Mouse (Mus musculus) embryonic facial prominence, embryonic 13.5 days (tissue): ENCODE results near the gene Apela. TPM values are rescaled to one million over a fixed set of nuclear protein-coding genes. Genes with fewer than 3 reads are reported as not detected.

Experiments used
- ATAC-seq: fragments of 200-750 bp; cut with Nextera tagmentation; 2 replicates; pipeline ENCODE4 v1.8.0; 2017; ENCODE audit warnings: low read depth; ENCODE audit not compliant: insufficient number of reproducible peaks, insufficient read depth, low FRiP score, low TSS enrichment
- H3K27ac ChIP-seq: fragments of 300-500 bp; sonication (generic); 2 replicates; pipeline ENCODE4 v1.5.1; 2015; ENCODE audit warnings: moderate library complexity, mild to moderate bottlenecking, inconsistent platforms
- H3K27me3 ChIP-seq: fragments of 300-500 bp; sonication (generic); 2 replicates; pipeline ENCODE4 v1.6.1; 2015; ENCODE audit warnings: mild to moderate bottlenecking, inconsistent platforms
- H3K36me3 ChIP-seq: fragments of 300-500 bp; sonication (generic); 2 replicates; pipeline ENCODE4 v1.6.1; 2015; ENCODE audit warnings: mild to moderate bottlenecking, inconsistent platforms
- H3K4me1 ChIP-seq: fragments of 300-500 bp; sonication (generic); 2 replicates; pipeline ENCODE4 v1.6.1; 2015; ENCODE audit warnings: inconsistent platforms
- H3K4me2 ChIP-seq: fragments of 300-500 bp; sonication (generic); 2 replicates; pipeline ENCODE4 v1.6.1; 2015; ENCODE audit warnings: moderate library complexity, mild to moderate bottlenecking, inconsistent platforms
- H3K4me3 ChIP-seq: fragments of 300-500 bp; sonication (generic); 2 replicates; pipeline ENCODE4 v1.5.1; 2015; ENCODE audit warnings: mild to moderate bottlenecking, inconsistent platforms
- H3K9ac ChIP-seq: fragments of 300-500 bp; sonication (generic); 2 replicates; pipeline ENCODE4 v1.6.1; 2015; ENCODE audit warnings: mild to moderate bottlenecking, inconsistent platforms
- H3K9me3 ChIP-seq: fragments of 300-500 bp; sonication (generic); 2 replicates; pipeline ENCODE4 v1.6.1; 2016; ENCODE audit warnings: inconsistent platforms
- WGBS: fragments of 180-500 bp; shearing (Covaris S2); methylation state at CpG from one replicate; pipeline ENCODE4 v1.1.7; 2015; ENCODE audit warnings: mixed read lengths; 5-methylcytosine and 5-hydroxymethylcytosine counted together
- polyA plus RNA-seq: library from polyadenylated mRNA; unstranded; fragments of >200 nt; fragmentation: Nextera tagmentation; extraction: Ambion mirVana; gene quantifications from 2 replicates; pipeline ENCODE4 v1.2.1, GENCODE M21; 2015

Apela gene
- polyA plus RNA-seq = 6.8 and 9.5 TPM in 2 replicates

- WGBS = under 1% methylated on average over 8 of the region's 8 CpGs
- Histone ChIP-seq H3K36me3 (no peaks in the 10 kb centered on the region), H3K9me3 (no peaks in the 10 kb centered on the region), H3K27me3 (no peaks in the 10 kb centered on the region), H3K27ac (peak within 1 kb of the TSS; percentile 52; the same call in 1 of the 2 replicates), H3K4me2 (peak within 1 kb of the TSS; percentile 63), H3K4me1 (peaks cover 10% of the 10 kb centered on the region; the same call in 1 of the 2 replicates), H3K4me3 (peak within 1 kb of the TSS; percentile 40), H3K9ac (peak within 1 kb of the TSS; percentile 54; the same call in 1 of the 2 replicates)
- 0 out of 2 replicates have a peak, but pooled peaks have one; percentile 70 for ATAC-seq
Observed at GRCm38 (mm10) chr8:65037117-65037533, at the start of gene Apela. TSS of gene Apela (minus strand) at chr8:65037336.

GRCm38 (mm10) chr8:65085680-65086079 is 48.5 kb upstream of the Apela start:
- Histone ChIP-seq H3K36me3 (no peaks in the 10 kb centered on the region), H3K9me3 (no peaks in the 10 kb centered on the region), H3K27me3 (no peaks in the 10 kb centered on the region), H3K4me2 (no peak overlapping the region), H3K9ac (no peak overlapping the region), H3K4me1 (0 out of 2 replicates have a peak, but pooled peaks cover 6% of the 10 kb centered on the region), H3K4me3 (no peak overlapping the region), H3K27ac (no peak overlapping the region)
- WGBS = 76% methylated on average over 2 of the region's 2 CpGs
- ATAC-seq = no peak

GRCm38 (mm10) chr8:65080731-65081130 is 43.6 kb upstream of the Apela start:
- Histone ChIP-seq H3K4me2 (no peak overlapping the region), H3K27ac (no peak overlapping the region), H3K9me3 (no peaks in the 10 kb centered on the region), H3K4me3 (no peak overlapping the region), H3K27me3 (no peaks in the 10 kb centered on the region), H3K4me1 (no peaks in the 10 kb centered on the region), H3K36me3 (no peaks in the 10 kb centered on the region), H3K9ac (no peak overlapping the region)
- no peak for ATAC-seq
- WGBS = 64% methylated on average over 9 of the region's 9 CpGs

GRCm38 (mm10) chr8:65074733-65075132 is 37.6 kb upstream of the Apela start, which contains the start of gene Gm10663:
TSS of gene Gm10663 (plus strand) at chr8:65075033.
- no peak for ATAC-seq
- H3K9me3 ChIP-seq = no peaks in the 10 kb centered on the region
- no peak within 1 kb of the TSS for H3K4me2 ChIP-seq
- H3K36me3 ChIP-seq = no peaks in the 10 kb centered on the region
- WGBS = 94% methylated on average over 2 of the region's 2 CpGs
- H3K27me3 ChIP-seq = no peaks in the 10 kb centered on the region
- H3K4me1 ChIP-seq = no peaks in the 10 kb centered on the region
- H3K9ac ChIP-seq = no peak within 1 kb of the TSS
- H3K4me3 ChIP-seq = no peak within 1 kb of the TSS
- H3K27ac ChIP-seq = no peak within 1 kb of the TSS

DNA sequence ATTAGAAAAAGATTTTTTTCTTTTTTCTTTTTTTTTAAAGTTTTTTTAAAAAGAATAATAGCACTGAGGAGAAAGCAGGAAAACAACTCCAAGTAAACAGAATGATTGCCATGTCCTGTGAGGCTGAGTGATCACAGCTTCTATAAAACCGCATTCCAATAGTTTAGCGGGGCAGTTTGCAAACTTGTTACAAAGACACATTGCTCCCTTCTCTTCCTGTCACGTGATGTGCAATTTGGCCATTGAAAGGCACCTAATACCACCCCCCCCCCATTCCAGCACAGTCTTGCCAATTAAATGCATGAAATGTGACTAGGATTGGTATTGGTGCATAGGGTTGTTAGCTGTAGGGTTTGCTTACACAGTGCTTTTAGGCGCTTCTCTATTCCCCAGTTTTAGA is 33.9 kb upstream of the Apela start:
- H3K4me2 ChIP-seq = no peak overlapping the region
- WGBS = 70% methylated on average over 4 of the region's 4 CpGs
- no peaks in the 10 kb centered on the region for H3K4me1 ChIP-seq
- H3K27ac ChIP-seq = no peak overlapping the region
- H3K4me3 ChIP-seq = no peak overlapping the region
- 0 out of 2 replicates have a peak, but pooled peaks cover 2% of the 10 kb centered on the region for H3K9me3 ChIP-seq
- H3K36me3 ChIP-seq = no peaks in the 10 kb centered on the region
- no peaks in the 10 kb centered on the region for H3K27me3 ChIP-seq
- ATAC-seq = no peak
- no peak overlapping the region for H3K9ac ChIP-seq

DNA sequence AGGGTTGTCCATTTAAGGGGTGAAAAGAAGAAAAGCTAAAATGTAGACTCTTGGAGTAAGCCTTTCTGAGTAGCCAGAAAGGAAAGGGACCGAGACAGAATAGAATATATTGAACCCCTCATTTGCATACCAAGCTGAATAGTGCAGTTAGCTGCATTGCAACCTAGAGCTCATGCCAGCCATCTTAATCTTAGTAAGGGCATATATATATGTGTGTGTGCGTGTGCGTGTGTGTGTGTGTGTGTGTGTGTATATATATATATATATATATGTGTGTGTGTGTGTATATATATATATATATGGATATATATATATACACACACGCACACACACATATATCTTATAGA is 31.3 kb upstream of the Apela start:
- no peak overlapping the region for H3K4me3 ChIP-seq
- no peak overlapping the region for H3K9ac ChIP-seq
- H3K27ac ChIP-seq = no peak overlapping the region
- no peak for ATAC-seq
- no peaks in the 10 kb centered on the region for H3K36me3 ChIP-seq
- no peaks in the 10 kb centered on the region for H3K27me3 ChIP-seq
- H3K9me3 ChIP-seq = 0 out of 2 replicates have a peak, but pooled peaks cover 2% of the 10 kb centered on the region
- 90% methylated on average over 4 of the region's 4 CpGs for WGBS
- no peak overlapping the region for H3K4me2 ChIP-seq
- no peaks in the 10 kb centered on the region for H3K4me1 ChIP-seq

DNA sequence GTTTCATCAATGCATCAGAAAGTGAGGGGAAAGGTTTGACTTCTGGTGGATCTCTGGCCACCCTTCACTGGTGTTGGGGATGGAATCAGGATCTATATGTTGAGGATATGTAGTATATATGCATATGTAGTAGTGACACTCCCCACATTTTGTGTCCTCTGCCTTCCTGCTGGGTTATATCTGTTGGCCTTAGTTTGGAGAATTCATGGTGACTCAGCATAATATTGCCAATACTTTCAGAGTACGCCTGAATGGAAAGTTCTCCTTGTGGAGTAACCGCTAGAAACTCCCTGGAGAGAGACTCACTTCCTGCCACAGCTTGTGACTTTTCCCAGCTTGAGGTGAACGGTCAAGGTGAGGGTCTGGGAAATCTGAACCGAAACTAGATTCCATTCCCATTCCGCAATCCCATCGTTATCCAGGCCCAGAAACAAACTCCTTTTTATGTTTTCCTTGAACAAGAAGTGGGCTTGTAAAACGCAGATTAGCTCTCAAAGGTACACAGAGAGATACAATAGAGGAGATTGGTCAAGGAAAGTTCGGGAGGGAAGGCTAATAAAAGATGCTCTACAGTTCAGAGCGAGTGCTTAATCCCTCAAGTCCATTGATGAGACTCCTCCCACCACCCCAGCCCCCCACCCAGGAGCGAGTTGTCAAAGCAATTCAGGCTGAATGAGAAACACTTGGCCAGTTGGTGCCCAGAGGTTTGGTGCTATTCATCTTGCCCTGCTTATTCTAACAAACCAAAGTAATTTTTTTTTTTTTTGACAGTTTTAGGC is 30.7 kb upstream of the Apela start:
- no peak for ATAC-seq
- Histone ChIP-seq H3K9ac (no peak overlapping the region), H3K36me3 (no peaks in the 10 kb centered on the region), H3K4me1 (no peaks in the 10 kb centered on the region), H3K9me3 (0 out of 2 replicates have a peak, but pooled peaks cover 2% of the 10 kb centered on the region), H3K27ac (no peak overlapping the region), H3K4me2 (no peak overlapping the region), H3K27me3 (no peaks in the 10 kb centered on the region), H3K4me3 (no peak overlapping the region)
- WGBS = 47% methylated on average over 10 of the region's 10 CpGs

- Histone ChIP-seq H3K9me3 (0 out of 2 replicates have a peak, but pooled peaks cover 2% of the 10 kb centered on the region), H3K4me3 (no peak overlapping the region), H3K4me2 (no peak overlapping the region), H3K36me3 (no peaks in the 10 kb centered on the region), H3K27me3 (no peaks in the 10 kb centered on the region), H3K27ac (no peak overlapping the region), H3K9ac (no peak overlapping the region), H3K4me1 (no peaks in the 10 kb centered on the region)
- whole genome bisulfite sequencing = 77% methylated on average over 4 of the region's 4 CpGs
- no peak for ATAC-seq
Observed at GRCm38 (mm10) chr8:65067031-65067430, 29.9 kb upstream of the Apela start.

- Histone ChIP-seq H3K27me3 (no peaks in the 10 kb centered on the region), H3K27ac (no peak overlapping the region), H3K4me1 (no peaks in the 10 kb centered on the region), H3K36me3 (no peaks in the 10 kb centered on the region), H3K4me3 (no peak overlapping the region), H3K4me2 (no peak overlapping the region), H3K9ac (no peak overlapping the region), H3K9me3 (0 out of 2 replicates have a peak, but pooled peaks cover 2% of the 10 kb centered on the region)
- ATAC-seq = no peak
- WGBS = 91% methylated on average over 3 of the region's 3 CpGs
Observed at GRCm38 (mm10) chr8:65065622-65066021, 28.5 kb upstream of the Apela start.

DNA sequence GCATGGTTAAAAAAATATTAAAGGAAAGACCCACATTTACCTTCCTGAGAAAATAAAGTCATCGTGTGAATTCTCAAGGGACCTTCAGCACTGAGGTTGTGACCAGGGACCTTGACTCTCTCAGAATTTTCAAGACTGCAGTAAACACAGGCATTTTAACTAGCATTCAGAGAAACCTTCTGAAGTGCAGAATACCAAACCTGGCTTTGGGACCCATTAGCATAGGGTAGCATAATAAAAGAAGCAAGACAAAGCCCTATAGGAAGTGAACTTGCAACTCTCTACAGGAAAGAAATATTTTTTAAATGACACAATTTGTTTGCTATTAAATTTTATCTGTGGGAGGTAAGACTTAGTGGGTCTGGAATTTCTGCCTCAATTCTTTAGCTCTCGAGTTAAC is 26.9 kb upstream of the Apela start:
- no peak overlapping the region for H3K27ac ChIP-seq
- no peak overlapping the region for H3K4me3 ChIP-seq
- 0 out of 2 replicates have a peak, but pooled peaks cover under 1% of the 10 kb centered on the region for H3K9me3 ChIP-seq
- WGBS = 50% methylated on average over 2 of the region's 2 CpGs
- H3K9ac ChIP-seq = no peak overlapping the region
- H3K27me3 ChIP-seq = no peaks in the 10 kb centered on the region
- no peak overlapping the region for H3K4me2 ChIP-seq
- no peak for ATAC-seq
- no peaks in the 10 kb centered on the region for H3K4me1 ChIP-seq
- H3K36me3 ChIP-seq = no peaks in the 10 kb centered on the region

GRCm38 (mm10) chr8:65062195-65062594 is 25.1 kb upstream of the Apela start:
- no peaks in the 10 kb centered on the region for H3K4me1 ChIP-seq
- H3K9me3 ChIP-seq = no peaks in the 10 kb centered on the region
- no peak overlapping the region for H3K4me3 ChIP-seq
- H3K27ac ChIP-seq = no peak overlapping the region
- no peaks in the 10 kb centered on the region for H3K27me3 ChIP-seq
- 78% methylated on average over 4 of the region's 4 CpGs for WGBS
- H3K4me2 ChIP-seq = no peak overlapping the region
- no peaks in the 10 kb centered on the region for H3K36me3 ChIP-seq
- no peak overlapping the region for H3K9ac ChIP-seq
- no peak for ATAC-seq

DNA sequence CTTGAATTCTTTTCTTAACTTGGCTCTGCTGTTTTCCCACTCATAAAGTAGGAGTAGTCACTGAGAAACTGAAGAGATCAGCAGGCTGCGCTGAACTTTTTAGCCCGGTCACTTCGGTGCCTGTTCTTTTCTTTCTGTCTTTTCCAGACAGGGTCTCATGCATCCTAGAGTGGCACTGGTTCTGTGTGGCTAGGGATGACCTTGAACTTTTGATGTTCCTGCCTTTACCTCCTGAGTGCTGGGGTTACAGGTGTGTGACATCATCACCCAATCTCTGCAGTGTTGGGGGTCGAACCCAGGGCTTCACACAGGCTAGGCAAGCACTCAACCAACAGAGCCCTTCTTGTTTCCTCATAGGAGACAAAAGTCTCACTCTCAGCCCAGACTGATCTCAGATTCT is 19.6 kb upstream of the Apela start:
- H3K27ac ChIP-seq = no peak overlapping the region
- H3K4me3 ChIP-seq = no peak overlapping the region
- no peaks in the 10 kb centered on the region for H3K9me3 ChIP-seq
- 87% methylated on average over 4 of the region's 4 CpGs for WGBS
- H3K9ac ChIP-seq = no peak overlapping the region
- H3K4me1 ChIP-seq = peaks cover 13% of the 10 kb centered on the region; the same call in 1 of the 2 replicates
- no peak overlapping the region for H3K4me2 ChIP-seq
- ATAC-seq = no peak
- H3K27me3 ChIP-seq = no peaks in the 10 kb centered on the region
- no peaks in the 10 kb centered on the region for H3K36me3 ChIP-seq
